Mouse (Mus musculus): Measurements from ENCODE around the gene Eme1.

The Eme1 gene

DNA sequence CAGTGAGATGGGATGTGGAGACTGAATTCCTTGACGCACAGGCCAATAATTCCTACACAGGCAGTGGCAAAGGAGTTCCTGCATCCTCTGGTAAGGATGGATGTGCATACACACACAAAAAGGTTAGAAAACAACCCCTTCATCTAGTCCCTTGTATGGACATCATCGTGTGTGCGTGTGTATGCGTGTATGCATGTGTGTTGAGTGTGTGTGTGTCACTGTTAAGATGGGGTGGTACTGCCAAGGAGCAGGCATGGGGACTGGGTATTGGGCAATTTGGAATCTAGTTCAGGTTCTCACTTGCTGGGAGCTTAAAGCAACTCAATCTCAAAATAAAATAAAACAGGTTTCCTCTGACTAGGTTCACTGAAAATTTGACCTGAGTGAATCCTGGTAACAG is 7.3 kb downstream of the Eme1 start:
- DNase-seq (ENCODE audit: low spot score) = no peak

DNA sequence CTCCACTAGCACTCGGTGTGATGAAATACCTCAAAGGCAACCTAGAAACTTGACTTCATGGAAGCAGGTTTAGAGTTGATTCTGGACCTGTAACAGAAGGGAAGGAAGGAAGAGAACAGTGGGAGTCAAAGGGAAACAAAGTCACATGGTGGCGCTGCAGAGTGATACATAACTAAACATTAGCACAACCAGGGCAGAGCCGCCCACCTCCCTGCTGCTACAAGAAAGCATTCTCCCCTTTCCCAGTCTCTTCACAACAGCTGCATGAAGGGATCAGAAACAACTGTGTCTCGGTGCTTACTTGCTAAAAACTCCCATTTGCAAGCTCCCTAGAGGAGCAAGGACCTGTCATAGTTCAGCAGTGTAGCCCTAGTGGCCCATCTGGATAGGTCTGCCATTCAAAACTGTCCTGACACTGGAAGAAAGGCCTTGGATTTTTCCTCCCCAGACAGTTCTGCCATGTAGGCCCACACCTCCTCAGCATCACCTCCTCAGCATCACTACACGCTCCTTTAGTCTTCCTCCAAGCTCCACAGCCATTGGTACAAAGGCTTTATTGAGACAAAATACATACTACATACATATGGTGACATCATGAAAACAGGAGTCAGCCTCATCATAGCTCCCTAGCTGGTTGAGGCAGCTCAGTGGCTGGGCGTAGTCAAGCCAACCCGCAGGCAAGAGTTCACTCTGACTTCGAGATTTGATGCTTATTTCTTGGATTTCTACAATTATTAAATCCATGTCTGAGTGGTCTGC is 9.1 kb downstream of the Eme1 start:
- no peak for DNase-seq (ENCODE audit: low spot score)

DNA sequence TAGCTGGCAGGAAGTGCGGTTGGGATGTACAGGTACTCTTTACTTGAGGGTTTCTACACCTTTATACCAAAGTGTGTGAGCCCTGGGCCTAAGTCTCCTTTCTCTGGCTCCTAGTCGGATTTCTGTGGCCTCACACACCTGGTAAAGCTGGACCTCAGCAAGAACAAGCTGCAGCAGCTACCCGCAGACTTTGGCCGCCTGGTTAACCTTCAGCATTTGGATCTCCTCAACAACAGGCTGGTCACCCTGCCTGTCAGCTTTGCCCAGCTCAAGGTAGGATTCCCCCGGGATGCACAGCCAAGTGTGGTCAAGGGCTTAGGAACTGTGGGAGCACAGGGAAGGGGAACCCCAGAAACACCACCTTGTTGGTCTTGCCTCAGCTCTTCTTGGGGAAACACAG is 19.3 kb downstream of the Eme1 start:
- DNase-seq (ENCODE audit: low spot score) = no peak

DNA sequence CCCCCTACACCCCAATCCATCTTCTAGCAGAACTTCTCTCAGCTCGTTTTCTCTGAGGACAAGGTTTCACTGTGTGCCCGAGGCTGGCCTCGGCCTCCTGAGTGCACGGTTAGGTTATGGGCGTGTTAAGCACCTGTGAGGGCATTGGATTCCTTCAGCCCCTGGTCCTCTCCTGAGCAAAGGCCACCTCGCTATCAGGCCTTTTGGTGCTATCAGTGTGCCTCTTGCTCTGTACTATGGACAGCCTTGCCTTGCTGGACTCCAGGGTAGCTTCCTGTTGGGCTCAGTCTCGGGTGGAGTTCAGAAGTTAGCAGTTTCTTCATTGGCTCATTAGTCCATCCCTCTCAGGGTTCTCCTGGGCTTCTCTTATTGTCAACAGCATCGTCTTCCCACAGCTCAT is 20.8 kb downstream of the Eme1 start:
- DNase-seq (ENCODE audit: low spot score) = no peak

DNA sequence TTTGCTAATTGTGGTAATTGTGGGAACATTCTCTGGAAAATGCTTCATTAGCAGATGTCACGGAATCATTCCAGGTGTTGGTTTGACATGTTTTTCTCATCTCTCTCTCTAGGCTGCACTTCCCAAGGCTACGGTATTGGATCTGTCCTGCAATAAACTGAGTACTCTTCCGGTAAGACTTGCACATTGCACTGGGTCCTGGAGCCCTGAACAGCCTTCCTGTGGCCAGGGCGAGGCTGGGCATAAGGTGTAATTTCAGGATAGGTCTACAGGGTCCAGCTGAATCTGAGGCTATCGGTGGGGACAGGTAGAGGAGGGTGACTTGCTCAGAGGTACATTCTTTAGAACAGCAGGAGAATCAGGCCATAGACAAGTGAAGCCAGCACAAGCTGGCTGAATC is 21.8 kb downstream of the Eme1 start:
- DNase-seq (ENCODE audit: low spot score) = no peak

DNA sequence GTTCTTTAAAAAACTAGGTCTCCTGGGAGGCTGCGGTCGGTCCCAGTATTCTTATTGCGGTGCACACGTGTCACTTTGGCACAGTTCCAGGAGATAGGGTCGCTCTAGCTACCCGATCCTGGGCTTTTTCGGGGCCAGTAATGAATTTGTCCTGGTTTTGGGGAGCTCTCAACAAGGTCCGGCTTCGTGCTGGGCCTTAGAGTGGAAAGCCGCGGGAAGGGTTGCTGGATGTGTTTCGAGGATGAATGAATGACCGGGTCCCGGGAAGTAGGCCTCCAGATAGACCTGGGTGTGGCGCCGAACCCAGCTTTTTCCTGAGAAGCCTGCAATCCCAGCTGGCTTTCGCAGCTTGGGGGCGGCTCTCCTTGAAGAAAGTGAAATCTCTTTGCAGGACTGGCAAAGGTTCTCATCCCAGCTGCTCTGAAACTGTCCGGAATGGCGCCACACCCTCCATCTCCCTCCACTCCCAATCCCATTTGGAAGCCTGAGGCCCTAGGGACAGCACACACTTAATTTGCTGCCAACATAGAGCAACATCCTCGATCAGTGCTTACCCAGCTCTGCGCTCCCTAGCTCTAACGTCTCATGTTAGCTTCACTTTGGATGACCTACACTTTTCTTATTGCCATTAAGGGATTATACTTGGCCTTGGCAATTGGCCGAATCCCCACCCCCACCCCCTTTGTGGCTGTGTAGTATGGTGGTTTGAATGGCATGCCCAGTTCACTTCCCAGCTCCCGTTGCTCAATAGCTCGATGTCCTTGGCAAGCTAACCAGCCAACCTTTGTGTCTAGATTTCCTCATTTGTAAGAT is 23.4 kb downstream of the Eme1 start:
- peak; percentile 49 for DNase-seq (ENCODE audit: low spot score)

DNA sequence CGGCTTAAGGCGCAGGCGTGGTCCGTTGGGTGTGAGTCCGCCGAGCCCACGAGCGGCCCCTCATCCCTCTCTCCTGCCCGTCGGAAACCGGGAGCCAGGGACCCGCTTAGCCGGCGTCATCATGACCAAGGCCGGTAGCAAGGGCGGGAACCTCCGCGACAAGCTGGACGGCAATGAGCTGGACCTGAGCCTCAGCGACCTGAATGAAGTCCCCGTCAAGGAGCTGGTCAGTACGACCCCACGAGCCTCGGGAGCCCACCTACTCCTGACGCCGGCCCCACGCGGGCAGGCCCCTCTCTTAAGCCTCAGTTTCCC is 23.9 kb downstream of the Eme1 start:
- DNase-seq (ENCODE audit: low spot score) = no peak

DNA sequence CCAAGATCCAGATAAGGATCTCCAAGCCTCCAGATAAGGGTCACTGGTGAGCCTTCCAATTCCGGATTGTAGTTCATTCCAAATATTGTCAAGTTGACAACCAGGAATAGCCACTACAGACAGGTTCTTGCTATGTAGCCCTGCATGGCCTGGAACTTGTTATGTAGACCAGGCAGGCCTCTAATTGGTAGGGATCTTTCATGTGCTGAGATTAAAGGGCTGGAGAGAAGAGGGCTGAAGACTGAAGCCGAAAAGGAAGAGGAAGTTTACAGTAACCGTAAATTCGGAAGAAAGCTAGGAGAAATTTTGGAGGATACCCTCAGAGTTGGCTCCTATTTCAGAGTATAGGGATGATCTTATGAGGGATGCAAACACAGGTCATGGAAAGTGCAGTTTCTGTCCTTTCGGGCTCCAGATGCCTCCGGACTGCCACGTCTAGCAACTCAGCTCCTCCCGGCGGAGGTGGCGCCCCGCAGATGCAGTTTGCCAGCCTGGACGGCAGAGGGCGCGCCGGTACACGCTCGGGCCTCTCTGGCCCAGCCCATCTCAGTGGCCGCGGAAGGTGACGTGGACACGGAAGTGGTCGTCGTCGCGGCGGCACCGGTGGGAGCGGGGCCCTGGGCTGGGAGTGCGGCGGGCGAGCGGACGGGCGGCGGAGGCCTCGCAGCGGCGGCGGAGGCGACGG is 24.4 kb downstream of the Eme1 start, which contains the start of gene Lrrc59:
TSS of gene Lrrc59 (plus strand) at position 569 of the 685 bp plus-strand sequence.
- DNase-seq (ENCODE audit: low spot score) = peak; percentile 86

DNA sequence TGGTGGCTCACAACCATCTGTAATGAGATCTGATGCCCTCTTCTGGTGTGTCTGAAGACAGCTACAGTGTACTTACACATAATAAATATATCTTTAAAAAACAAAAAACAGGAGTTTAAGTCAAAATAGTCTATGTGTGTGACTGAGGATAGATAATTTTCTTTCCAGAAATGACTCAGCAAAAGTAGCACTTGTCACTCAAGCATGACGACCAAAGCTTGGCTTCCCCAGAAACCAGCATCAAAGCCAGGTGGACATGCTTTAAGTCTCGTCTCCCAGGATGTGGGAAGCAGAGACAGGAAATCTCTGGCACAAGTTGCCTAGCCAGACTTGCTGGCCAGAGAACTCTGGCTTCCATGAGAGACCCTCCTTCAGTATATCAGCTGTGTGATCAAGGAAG is 31.6 kb downstream of the Eme1 start:
- no peak for DNase-seq (ENCODE audit: low spot score)

DNA sequence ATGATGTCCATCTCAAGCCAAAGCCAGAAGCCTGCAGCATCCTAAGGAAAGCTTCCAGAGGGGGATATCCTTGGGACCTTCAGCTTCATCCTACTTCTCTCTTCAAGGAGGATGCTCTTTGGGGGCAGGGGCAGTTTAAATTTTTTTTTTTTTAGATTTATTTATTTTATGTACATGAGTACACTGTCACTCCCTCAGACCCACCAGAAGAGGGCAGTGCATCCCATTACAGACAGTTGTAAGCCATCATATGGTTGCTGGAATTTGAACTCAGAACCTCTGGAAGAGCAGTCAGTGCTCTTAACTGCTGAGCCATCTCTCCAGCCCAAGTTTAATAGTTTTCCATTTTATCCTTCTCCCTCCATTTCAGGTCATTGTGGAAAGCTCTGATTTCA is 32.3 kb downstream of the Eme1 start:
- DNase-seq (ENCODE audit: low spot score) = no peak

DNA sequence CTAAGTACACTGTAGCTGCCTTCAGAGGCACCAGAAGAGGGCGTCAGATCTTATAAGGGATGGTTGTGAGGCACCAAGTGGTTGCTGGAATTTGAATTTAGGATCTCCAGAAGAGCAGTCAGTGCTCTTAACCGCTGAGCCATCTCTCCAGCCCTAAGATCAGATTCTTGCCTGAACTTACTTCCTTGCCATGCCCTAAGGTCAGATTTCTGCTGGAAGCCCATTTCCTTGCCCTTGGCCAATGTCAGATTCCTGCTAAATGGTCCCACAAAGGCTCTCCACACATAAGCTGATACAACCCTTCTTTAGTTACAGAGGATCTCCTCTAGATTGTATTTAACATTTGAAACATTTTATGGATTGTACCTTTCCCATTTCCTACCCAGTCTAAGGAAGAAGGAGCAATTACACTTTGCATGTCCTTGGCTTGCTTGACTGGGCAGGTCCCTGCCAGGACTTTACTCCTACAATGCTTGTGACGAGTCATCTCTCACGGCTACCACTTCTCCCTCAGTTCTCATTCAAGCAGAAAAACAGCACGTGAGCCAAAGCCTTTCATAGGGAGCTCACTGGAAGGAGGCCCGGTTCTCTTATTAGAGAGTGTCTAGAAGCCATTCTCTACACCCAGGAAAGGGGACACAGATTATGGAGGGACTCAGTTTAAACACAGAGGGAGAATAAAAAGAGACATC is 32.9 kb downstream of the Eme1 start:
- DNase-seq (ENCODE audit: low spot score) = no peak

DNA sequence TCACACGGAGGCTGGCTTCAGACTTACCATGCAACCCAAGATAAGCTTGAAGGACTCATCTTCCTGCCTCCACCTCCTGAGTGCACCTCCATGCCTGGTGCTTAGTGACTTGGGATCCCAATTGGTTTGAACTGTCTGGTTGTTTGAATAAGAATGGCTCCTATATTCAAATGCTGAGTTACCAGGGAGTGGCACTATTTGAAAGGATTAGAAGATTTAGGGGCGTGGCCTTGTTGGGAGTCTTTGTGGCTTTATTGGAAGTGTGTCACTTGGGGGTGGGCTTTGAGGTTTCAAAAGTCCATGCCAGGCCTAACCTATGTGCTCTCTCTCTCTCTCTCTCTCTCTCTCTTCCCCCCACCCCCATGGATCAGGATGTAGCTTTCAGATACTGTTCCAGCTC is 36.1 kb downstream of the Eme1 start:
- DNase-seq (ENCODE audit: low spot score) = no peak

DNA sequence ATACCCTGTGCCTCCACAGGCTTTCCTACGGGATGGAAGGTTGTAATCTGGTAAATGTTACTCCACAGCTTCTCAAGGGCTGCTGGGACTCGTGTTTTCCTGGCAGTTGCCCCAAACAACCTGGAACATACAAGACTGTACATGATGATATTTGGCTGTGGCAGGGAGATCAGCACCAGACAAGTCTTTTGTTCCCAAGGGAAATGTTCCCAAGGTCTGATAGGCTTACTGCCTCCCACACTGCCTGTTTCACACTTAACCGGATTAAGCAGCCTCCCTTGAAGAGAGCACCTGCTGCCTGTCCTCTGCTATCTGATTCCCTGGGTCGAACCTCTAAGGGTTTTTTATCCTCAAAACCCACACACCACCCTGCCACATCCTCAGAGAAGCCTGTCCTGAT is 38.3 kb downstream of the Eme1 start:
- no peak for DNase-seq (ENCODE audit: low spot score)

DNA sequence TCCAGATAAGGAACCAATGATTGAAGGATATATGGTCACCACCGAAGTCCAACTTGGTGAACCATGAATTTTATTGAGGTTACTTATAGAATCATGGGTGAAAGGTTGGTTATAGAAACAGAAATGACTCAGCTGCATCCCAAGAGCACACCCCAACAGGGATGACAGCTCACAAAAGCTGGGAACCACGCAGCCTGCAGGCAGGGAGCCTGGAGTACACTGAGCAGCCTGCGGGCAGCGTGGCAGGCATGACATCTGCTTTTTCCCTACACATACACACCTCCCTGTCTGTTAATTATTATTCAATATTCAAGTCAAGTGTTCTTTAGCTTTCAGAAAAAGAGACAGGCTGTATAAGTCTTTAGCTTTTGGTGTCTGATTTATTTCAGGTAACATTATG is 39.2 kb downstream of the Eme1 start:
- DNase-seq (ENCODE audit: low spot score) = no peak

DNA sequence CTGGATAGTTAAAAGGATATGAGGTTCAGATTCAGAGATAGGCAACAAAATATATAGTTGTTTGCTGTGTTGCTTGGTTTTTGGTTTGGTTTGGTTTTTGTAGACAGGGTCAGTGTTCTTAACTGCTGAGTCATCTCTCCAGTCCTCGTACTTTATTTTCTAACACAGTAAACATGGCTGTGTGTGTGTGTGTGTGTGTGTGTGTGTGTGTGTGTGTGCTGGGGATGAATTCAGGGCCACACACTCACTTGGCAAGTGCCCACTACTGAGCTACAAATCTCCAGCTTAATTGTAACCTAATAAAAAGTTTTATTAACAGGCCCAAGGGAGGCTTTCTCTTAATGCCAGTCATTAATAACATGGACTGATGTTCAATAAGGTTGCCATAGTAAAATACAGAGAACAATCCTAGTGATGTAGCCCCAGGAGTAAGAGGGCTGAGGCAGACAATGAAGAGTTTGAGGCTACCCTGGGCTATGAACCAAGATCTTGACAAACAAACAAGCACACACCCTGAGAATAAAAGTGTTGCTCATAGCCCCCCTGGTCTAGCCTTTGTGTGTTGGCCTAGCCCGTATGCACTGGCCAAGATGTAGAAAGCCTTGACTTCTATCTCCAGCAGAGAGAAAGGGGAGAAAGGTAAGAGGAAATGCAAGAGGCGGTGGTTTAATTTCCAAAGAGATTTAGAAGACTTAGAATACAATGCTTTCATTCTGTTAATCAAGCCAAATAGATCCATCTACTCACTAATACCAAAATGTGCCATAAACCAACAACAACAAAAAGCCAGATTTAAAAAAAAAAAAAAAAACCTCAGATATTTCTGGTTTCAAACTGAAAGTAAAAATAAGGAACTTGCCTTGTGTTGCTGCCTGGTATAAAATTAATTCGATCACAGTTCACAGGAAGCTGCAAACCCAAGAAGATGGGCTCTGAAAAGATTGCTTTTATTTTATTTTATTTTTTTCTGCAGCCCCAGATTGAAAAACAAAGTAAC is 42.7 kb downstream of the Eme1 start:
- no peak for DNase-seq (ENCODE audit: low spot score)

DNA sequence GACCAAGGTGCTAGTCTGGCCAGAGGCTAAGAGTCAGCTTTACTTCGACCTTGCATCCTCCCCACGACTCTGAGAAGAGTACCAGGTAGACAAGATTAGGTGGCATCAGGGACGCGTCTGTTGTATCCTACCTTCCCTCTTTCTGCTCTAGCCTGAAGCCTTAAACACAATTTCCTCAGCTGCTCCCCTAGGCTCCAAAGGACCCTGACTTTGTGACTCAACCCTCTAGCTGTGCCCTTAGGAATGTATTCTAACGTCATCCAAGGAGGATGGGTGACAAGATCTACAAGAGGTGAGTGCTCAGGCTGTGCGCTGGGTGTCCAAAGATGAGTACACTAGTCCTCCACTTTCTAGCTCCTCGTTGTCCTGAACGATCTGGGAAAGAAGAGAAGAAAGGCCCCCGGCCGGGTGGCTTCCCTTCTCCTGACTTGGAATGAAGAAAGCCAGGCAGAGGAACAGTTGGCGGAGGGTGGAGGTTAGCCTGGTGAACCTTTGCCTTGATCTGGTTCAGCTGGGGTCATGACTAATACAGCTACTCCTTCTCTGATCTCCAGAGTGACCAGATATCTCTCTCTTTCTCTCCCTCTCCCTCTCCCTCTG is 51.3 kb downstream of the Eme1 start:
- no peak for DNase-seq (ENCODE audit: low spot score)

DNA sequence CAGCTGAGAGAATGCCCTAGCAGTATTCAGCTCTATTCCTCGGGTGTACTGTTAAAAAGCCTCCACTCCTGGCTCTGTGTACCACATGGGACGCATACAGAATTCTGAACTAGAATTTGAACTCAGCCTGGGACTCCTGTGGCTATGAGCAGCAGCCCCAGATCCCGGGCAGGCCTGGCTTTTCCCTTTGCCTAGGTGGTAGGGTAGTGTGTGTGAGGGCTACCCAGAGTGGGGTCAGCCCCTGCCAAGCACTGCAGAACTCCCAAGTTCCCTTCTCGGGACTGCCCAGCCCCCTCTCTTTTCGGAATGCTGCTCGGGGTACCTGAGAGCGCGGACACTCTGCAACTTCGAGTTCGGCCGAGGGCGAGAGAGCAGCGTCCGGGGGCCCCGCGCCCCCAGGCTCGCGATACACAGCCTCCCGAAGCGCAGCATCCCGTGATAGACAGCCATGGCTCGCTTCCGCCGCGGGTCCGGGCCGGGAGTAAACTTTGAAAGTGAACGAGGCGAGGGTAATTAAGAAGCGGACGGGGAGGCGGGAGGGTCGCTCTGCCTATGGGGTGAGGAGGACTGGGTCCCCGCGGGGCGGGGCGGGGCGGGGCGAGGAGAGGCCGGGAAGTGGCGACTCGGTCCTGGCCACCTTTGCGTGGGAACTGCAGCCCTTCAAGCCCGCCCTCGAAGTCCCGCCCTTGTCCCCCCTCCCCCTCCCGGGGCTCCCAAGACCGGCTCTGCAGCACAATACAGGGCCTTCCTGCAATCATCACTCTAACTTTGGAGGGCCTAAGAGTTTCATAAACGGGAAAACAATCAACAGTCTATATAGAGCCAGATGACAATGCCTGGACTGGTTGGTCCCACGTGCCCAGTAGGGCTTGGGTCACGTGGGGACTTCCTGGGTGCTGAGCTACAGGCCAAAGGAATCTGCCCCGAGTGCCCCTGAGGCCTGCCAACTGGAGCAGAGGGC is 52.2 kb downstream of the Eme1 start, which contains the start of gene Acsf2:
TSS of gene Acsf2 (minus strand) at position 551 of the 961 bp plus-strand sequence.
- DNase-seq (ENCODE audit: low spot score) = no peak

DNA sequence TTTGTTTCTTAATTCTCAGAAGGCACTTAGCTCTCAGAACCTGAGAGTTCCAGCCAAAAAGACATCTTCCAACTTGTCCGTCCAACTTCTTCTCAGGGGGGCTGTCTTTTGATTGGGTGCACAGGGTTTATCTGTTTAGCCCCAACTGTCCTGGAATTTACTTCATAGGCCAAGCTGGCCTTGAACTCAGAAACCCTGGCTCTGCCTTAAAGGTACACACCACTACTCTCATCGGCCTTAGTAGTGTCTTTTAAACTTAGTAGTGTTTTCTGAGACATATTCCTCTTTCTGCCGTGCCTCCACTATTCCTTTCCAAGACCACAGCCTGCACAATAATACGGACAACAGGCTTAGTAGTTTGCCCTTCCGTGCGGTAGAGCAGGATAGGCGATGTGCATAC is 53.3 kb downstream of the Eme1 start:
- DNase-seq (ENCODE audit: low spot score) = no peak

DNA sequence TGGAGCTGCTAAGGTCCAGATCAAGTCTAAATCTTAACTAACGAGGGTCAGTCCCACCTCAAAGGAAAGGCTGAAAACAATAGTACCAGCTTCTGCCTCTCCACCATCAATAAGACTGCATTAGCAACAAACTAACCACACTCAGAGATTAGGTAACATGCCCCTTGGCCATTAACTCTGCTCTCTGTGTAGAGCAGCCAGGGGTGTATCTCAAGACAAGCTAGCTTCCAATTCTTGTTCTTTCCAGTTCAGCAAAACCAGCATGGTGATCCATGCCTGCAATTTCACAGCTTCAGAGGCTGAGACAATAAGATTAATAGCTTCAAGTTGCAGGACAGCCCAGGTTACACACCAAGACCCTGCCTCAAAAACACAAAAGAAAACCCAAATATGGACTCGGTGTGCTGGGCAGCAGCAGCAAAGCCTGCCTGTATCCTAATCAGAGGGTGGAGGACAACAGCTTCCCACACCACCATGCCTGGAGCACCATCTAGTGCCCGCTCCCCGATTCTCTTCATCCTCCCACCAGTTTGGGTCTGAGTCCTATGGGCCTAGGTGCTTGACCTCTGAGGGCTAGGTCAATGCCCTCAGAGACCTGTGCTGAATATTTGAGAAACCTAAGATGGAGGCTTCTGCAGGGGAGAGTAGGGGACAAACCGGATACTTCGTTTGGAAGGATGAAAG is 55.2 kb downstream of the Eme1 start:
- DNase-seq (ENCODE audit: low spot score) = no peak

Data from c-Kit-positive CD71-positive TER-119-positive erythroid progenitor cells, embryonic 14.5 days (primary cell).